Mouse (Mus musculus): ENCODE results near the gene Ammecr1. TPM values are rescaled to one million over a fixed set of nuclear protein-coding genes. Genes with fewer than 3 reads are reported as not detected.

Gene Ammecr1
- 3.6 TPM for polyA plus RNA-seq (2017; shearing (Covaris generic))

GRCm38 (mm10) chrX:142966008-142966966 is at the start of gene Ammecr1:
Gene Ammecr1 (minus strand): TSS chrX:142966728.

Other genes starting within 250 kb of the Ammecr1 start
- not detected for gene Rtl9, start 132.9 kb upstream of the Ammecr1 start, polyA plus RNA-seq (2017; shearing (Covaris generic))